Mouse (Mus musculus): ENCODE measurements at regions not wholly inside any gene's neighbourhood (a gene's known extent, or its start where the extent isn't known, plus 50 kb on each side); places are given as distances from the start of the nearest gene placed in this dataset.
"Not testable (repeated sequence)": the region's sequence is repeated elsewhere in the genome, so short reads cannot be mapped to it uniquely, and the experiment has no call there.

DNA sequence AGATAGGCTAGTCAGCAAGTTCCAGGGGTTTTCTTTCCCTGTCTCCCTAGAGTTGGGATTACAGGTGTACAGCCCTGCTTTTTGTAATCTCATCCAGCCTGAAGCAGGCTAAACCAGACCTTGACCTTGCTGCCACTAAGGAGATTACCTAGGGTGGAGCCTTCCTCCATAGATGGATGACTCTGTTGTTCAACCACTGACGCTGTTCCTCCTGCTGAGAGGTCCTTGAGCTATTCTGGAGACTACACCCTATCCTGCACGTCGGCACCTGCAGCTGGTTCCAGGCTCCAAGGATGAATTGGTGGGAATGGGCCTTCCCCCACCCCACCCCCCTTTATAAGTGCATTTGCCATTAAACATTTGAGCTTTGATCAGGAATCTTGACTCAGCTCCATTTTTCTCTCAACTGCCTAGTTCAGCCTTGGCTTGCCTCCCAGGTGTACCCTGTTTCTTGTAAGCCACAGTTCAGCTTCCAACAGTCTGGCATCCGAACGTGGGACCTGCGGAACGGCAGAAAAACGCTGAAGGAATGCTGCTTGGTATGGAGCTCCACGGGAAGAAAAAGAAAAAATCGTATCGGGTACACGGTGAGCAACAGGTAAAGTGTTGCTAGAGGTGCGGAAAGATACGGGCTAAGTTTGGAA lies 131.7 kb upstream of the Ube2e1 start:
- peak overlapping the region; percentile 10; the same call in 1 of the 2 replicates for H3K4me3 ChIP-seq
- WGBS, result 22% methylated on average over 14 of the region's 14 CpGs

DNA sequence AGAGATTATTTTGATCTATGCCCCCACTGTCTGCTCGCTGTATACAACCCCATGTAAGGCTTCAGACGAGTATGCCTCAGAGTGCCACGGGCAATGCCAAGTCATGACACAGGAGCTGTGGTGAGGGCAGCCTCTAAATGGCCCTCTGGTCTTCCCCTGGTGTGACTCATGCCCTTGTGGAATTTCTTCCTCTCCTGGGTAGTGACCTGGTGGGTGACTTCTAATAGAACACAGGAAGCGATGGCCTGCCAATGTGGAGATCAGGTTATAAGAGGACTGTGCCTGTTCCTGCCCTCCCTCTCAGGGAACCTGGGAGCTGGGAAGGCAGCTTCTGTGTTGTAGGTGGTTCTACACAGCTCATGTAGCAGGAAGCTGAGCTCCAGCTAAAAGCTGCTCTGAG lies 130.7 kb upstream of the Ube2e1 start:
- Histone ChIP-seq H3K4me3 (no peak overlapping the region), H3K4me2 (no peak overlapping the region), H3K4me1 (peaks cover 9% of the 10 kb centered on the region), H3K27me3 (peaks cover 3% of the 10 kb centered on the region; the same call in 1 of the 2 replicates), H3K9ac (no peak overlapping the region), H3K9me3 (no peaks in the 10 kb centered on the region), H3K36me3 (no peaks in the 10 kb centered on the region), H3K27ac (no peak overlapping the region)
- ATAC-seq (ENCODE audit: insufficient number of reproducible peaks, low FRiP score, low TSS enrichment, low read depth), result no peak
- WGBS, result 84% methylated on average over 4 of the region's 4 CpGs

More for the DNA sequence above, 131.7 kb upstream of the Ube2e1 start:
- H3K27me3 ChIP-seq, result peaks cover 3% of the 10 kb centered on the region; the same call in 1 of the 2 replicates
- no peaks in the 10 kb centered on the region for H3K9me3 ChIP-seq
- H3K9ac ChIP-seq, result no peak overlapping the region
- no peak overlapping the region for H3K27ac ChIP-seq
- ATAC-seq (ENCODE audit: insufficient number of reproducible peaks, low FRiP score, low TSS enrichment, low read depth), result no peak
- H3K36me3 ChIP-seq, result no peaks in the 10 kb centered on the region
- peak overlapping the region; percentile 31 for H3K4me2 ChIP-seq
- H3K4me1 ChIP-seq, result peaks cover 9% of the 10 kb centered on the region

DNA sequence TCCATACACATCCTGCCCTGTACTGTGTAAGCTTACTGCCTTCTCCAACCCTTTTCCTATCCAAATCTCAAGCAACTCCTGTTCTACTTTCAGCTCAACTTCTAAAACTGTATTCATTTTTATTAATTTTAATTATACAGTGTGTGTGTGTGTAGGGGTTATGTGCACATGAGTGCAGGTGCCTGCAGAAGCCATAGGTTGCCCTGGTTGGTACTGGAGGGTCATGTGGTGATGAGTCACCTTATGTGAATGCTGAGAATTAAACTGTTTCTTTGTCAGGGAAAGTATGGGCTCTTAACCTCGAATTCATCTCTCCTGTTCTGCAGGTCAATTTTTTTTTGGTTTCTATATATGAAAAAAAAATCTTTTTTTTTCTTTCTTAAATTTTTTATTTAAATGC lies 117.0 kb upstream of the Ube2e1 start:
- H3K9ac ChIP-seq, result no peak overlapping the region
- 81% methylated on average over 1 of the region's 1 CpGs for WGBS
- H3K27me3 ChIP-seq, result no peaks in the 10 kb centered on the region
- H3K4me1 ChIP-seq, result 0 out of 2 replicates have a peak, but pooled peaks cover 4% of the 10 kb centered on the region
- no peaks in the 10 kb centered on the region for H3K9me3 ChIP-seq
- H3K4me3 ChIP-seq, result no peak overlapping the region
- no peak for ATAC-seq (ENCODE audit: insufficient number of reproducible peaks, low FRiP score, low TSS enrichment, low read depth)
- no peaks in the 10 kb centered on the region for H3K36me3 ChIP-seq
- H3K4me2 ChIP-seq, result no peak overlapping the region
- H3K27ac ChIP-seq, result no peak overlapping the region

DNA sequence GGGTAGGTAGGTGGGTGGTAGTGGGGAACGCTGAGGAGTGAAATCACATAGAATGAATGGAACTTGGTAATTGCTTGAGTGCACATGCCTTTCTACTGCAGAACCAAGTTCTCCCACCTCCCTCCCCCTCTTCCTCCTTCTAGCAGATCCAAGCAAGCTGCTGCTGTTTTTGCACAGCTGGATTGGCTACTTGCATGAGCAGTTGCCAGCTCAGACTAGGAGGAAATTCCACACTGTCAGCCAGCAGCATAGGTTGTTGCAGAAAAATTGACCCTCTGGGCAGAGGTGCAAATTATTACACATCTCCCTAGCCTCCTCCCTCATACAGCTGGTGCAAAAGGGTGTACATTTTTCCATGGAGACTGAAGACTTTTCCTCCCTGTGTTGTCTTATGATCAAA lies 112.8 kb upstream of the Ube2e1 start:
- no peak overlapping the region for H3K4me2 ChIP-seq
- H3K27ac ChIP-seq, result no peak overlapping the region
- H3K9ac ChIP-seq, result no peak overlapping the region
- no peaks in the 10 kb centered on the region for H3K27me3 ChIP-seq
- 0 out of 2 replicates have a peak, but pooled peaks cover 4% of the 10 kb centered on the region for H3K4me1 ChIP-seq
- H3K4me3 ChIP-seq, result no peak overlapping the region
- H3K9me3 ChIP-seq, result no peaks in the 10 kb centered on the region
- no peaks in the 10 kb centered on the region for H3K36me3 ChIP-seq
- ATAC-seq (ENCODE audit: insufficient number of reproducible peaks, low FRiP score, low TSS enrichment, low read depth), result no peak
- WGBS, result 66% methylated on average over 1 of the region's 1 CpGs

DNA sequence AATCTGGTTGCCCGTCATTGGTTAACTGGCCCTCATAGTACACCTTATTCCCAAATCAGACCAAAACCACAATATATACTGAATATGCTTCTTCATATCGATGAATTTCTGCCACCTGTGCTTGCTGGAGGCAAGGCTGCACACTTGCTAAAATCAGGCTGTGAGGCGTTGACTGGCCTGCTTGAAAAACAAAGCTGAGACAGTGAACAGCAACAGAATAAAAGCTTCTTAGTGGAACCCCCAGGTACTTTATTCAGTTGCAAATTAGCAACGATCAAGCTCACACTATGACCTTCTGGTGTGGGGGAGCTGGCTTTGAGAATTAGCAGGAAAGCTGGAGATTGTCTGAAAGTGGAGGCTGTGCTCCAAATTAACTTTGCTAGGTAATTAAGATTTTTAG lies 97.3 kb upstream of the Ube2e1 start:
- H3K36me3 ChIP-seq; ATAC-seq (ENCODE audit: insufficient number of reproducible peaks, low FRiP score, low TSS enrichment, low read depth); H3K4me3 ChIP-seq; H3K9me3 ChIP-seq; H3K4me1 ChIP-seq; H3K9ac ChIP-seq; H3K27ac ChIP-seq; H3K4me2 ChIP-seq; H3K27me3 ChIP-seq: not testable (repeated sequence)
- 44% methylated on average over 4 of the region's 4 CpGs for WGBS

DNA sequence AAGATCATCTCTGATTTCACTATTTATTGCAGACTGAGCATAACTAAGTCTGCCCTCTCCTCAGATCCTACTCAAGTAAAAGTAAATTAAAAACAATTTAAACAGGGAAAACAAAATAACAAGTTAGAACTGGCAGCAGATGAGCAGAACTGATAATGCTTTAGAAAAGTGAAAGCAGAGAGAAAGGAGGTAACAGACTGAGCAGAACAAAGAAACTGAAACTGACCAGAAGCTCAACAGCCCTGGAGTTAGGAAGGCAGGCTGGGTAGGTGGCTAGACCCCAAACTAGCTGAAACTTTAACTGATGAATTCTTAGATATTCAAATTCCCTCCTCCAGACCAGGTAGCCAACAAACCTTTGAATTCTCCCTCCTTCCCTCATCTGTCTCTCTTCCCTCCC lies 94.2 kb upstream of the Ube2e1 start:
- no peak for ATAC-seq (ENCODE audit: insufficient number of reproducible peaks, low FRiP score, low TSS enrichment, low read depth)
- H3K4me3 ChIP-seq, result no peak overlapping the region
- H3K27me3 ChIP-seq, result no peaks in the 10 kb centered on the region
- H3K9ac ChIP-seq, result no peak overlapping the region
- no peak overlapping the region for H3K4me2 ChIP-seq
- H3K4me1 ChIP-seq, result no peaks in the 10 kb centered on the region
- H3K27ac ChIP-seq, result no peak overlapping the region
- H3K36me3 ChIP-seq, result no peaks in the 10 kb centered on the region
- no peaks in the 10 kb centered on the region for H3K9me3 ChIP-seq

DNA sequence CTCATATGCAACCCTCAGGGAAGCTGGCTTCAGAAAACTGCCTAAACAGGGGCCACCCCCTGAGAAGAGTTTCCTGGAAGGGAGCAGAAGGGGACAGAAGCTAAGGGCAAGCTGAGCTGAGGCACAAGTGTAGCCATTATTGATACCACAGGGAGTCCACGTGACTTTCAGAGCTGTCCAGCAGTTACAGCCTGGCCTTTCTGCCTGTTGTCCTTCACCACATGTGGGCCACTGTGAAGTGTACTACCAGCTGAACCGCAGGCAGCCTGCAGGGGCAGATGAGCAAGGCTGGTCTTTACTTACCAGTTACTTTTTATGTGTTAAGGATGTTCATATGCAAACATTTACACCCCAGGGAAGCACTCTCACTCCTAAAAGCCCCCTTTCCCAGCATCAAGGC lies 85.2 kb upstream of the Ube2e1 start:
- Histone ChIP-seq H3K9ac (no peak overlapping the region), H3K9me3 (no peaks in the 10 kb centered on the region), H3K4me3 (no peak overlapping the region), H3K27me3 (no peaks in the 10 kb centered on the region), H3K4me1 (no peaks in the 10 kb centered on the region), H3K36me3 (no peaks in the 10 kb centered on the region), H3K27ac (no peak overlapping the region), H3K4me2 (no peak overlapping the region)
- no peak for ATAC-seq (ENCODE audit: insufficient number of reproducible peaks, low FRiP score, low TSS enrichment, low read depth)
- WGBS, result 13% methylated on average over 2 of the region's 2 CpGs

DNA sequence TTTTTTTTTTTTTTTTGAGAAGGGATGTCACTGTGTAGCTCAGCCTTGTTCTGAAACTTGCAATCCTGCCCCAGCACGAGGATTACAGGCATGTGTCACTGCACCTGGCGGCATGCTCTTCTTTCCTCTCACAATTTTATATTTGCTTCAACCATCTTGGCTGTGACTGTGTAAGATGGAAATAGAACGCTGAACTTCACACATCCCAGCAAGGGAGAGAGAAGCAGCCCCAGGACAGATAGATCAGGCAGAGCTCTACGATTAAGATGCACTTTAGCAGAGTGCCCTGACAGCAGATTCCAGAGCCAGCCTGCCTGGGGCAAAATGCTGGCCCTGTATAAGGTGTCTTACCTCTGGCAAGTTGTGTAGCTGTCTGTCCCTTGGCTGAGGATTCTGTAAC lies 84.7 kb upstream of the Ube2e1 start:
- 61% methylated on average over 4 of the region's 4 CpGs for WGBS
- H3K36me3 ChIP-seq, result no peaks in the 10 kb centered on the region
- no peak for ATAC-seq (ENCODE audit: insufficient number of reproducible peaks, low FRiP score, low TSS enrichment, low read depth)

DNA sequence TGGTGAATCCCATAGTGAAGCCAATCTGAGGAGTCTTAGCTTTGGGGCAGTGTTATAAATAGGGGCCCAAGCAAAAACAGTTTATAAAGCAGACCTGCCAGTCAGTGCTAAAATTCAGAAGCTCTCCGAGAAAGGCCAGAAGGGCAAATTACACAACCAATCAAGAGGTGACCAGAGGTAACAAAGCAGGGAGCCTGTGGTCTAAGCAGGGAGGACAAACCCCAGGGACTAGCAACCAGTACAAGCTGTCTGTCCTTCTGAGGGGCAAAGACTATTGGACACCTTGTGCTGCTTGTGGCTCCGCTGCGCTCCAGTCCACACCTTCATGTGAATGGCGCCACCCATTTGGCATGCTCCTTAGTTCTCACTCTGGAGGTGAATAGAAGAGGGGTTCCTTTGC lies 67.3 kb upstream of the Ube2e1 start:
- whole genome bisulfite sequencing, result 86% methylated on average over 4 of the region's 4 CpGs
- ATAC-seq (ENCODE audit: insufficient number of reproducible peaks, low FRiP score, low TSS enrichment, low read depth), result no peak
- no peak overlapping the region for H3K4me3 ChIP-seq
- H3K36me3 ChIP-seq, result no peaks in the 10 kb centered on the region
- H3K27me3 ChIP-seq, result no peaks in the 10 kb centered on the region
- no peak overlapping the region for H3K4me2 ChIP-seq
- H3K4me1 ChIP-seq, result 0 out of 2 replicates have a peak, but pooled peaks cover 4% of the 10 kb centered on the region
- H3K9ac ChIP-seq, result no peak overlapping the region
- H3K9me3 ChIP-seq, result no peaks in the 10 kb centered on the region
- no peak overlapping the region for H3K27ac ChIP-seq

More for the DNA sequence above, 84.7 kb upstream of the Ube2e1 start:
- Histone ChIP-seq H3K9me3 (no peaks in the 10 kb centered on the region), H3K4me1 (no peaks in the 10 kb centered on the region), H3K9ac (no peak overlapping the region), H3K27me3 (no peaks in the 10 kb centered on the region), H3K4me3 (no peak overlapping the region), H3K4me2 (no peak overlapping the region), H3K27ac (no peak overlapping the region)

DNA sequence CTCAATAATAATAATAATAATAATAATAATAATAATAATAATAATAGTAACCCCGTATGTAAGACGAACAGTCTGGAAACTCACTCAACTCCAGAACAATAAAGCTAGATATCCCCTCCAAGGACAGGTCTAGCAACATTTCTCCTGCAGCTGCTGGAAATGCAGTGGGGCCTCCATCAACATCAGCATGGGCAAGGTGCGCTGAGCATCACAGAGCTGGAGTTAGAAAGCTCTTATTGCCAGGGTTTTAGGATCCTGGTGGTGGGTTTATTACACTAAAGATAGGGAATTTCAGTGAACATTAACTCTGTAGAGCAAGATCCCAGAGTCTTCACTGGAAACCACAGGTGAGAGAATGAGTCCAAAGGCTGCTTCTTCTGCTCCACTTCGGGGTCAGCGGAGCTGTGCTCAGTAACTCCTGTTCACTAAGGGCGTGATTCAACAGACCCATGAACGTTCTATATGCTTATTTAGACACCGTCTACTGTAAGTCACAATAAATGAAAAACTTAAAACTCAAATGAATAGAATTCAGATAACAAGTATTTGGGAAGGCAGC lies 64.6 kb upstream of the Ube2e1 start:
- no peak overlapping the region for H3K4me2 ChIP-seq
- H3K27me3 ChIP-seq, result no peaks in the 10 kb centered on the region
- H3K9me3 ChIP-seq, result no peaks in the 10 kb centered on the region
- H3K4me3 ChIP-seq, result no peak overlapping the region
- H3K4me1 ChIP-seq, result 0 out of 2 replicates have a peak, but pooled peaks cover 4% of the 10 kb centered on the region
- WGBS, result 92% methylated on average over 8 of the region's 8 CpGs
- ATAC-seq (ENCODE audit: insufficient number of reproducible peaks, low FRiP score, low TSS enrichment, low read depth), result no peak
- no peak overlapping the region for H3K9ac ChIP-seq
- no peaks in the 10 kb centered on the region for H3K36me3 ChIP-seq
- no peak overlapping the region for H3K27ac ChIP-seq

DNA sequence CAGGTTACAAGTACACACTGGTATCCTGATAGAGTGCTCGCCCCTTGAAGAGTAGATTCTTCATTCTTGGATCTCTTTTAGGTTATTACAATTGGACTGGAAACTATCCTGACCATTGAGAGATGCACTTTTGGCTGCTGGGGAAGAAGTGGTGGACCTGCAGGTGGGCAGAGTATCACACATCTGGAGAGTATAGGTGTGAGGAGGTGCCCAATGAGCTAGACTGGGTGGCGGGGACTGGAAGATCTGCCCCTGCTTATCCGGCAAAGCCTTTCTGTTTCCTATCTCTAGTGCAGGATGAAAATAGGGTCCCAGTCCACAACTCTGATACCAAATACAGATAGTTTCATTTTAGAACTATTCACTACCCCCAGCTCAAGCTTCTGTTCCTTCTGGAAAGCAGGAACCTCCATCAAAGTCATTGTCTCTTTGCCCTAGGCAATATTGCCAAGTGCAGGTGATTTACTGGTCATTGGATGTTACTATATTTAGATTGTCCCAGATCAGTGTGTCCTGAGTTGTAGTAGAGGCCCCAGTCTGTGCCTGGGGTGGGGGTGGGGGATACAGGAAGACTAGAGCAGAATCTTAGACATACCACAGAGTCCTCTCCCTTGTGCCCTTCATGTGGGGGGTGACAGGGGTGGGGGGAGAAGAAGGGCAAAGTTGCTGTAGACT lies 62.5 kb upstream of the Ube2e1 start:
- ATAC-seq (ENCODE audit: insufficient number of reproducible peaks, low FRiP score, low TSS enrichment, low read depth), result no peak
- H3K27me3 ChIP-seq, result no peaks in the 10 kb centered on the region
- H3K27ac ChIP-seq, result no peak overlapping the region
- no peak overlapping the region for H3K4me2 ChIP-seq
- no peaks in the 10 kb centered on the region for H3K36me3 ChIP-seq
- H3K9ac ChIP-seq, result no peak overlapping the region
- H3K4me3 ChIP-seq, result no peak overlapping the region
- 85% methylated on average over 3 of the region's 3 CpGs for WGBS
- H3K4me1 ChIP-seq, result 0 out of 2 replicates have a peak, but pooled peaks cover 4% of the 10 kb centered on the region
- no peaks in the 10 kb centered on the region for H3K9me3 ChIP-seq

DNA sequence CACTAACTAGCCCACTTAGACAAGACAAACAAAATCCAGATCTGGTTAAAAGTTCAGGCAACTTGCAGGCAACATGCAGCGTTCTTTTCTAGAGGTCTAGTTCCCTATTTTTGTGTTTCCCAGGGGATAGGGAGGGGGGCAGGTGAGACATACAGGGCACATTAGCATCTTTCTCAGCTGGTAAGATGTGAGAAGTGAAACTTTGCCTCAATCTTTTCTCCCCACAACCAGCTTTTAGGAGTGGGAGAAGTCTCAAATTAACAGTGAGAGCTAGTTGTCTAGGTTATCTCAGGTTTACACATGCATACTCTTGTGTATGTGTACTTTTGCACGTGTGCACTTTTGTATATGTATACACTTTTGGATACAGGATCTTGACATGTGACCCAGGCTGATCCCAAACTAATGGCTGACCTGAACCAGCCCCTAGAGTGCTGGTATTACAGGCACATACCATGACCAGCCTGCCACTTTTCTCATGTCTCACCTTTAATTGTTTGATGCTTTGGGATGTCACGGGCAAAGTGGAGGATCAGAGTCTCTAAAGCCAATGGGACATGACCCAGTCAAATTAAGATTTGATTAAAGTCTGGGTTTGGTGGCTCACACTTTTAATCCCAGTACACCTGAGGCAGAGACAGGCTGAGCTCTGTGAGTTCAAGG lies 60.3 kb upstream of the Ube2e1 start:
- Histone ChIP-seq H3K27ac (no peak overlapping the region), H3K4me1 (0 out of 2 replicates have a peak, but pooled peaks cover 4% of the 10 kb centered on the region), H3K27me3 (no peaks in the 10 kb centered on the region), H3K9ac (no peak overlapping the region), H3K4me2 (no peak overlapping the region), H3K9me3 (no peaks in the 10 kb centered on the region), H3K4me3 (no peak overlapping the region), H3K36me3 (no peaks in the 10 kb centered on the region)
- WGBS, result 83% methylated on average over 3 of the region's 3 CpGs
- no peak for ATAC-seq (ENCODE audit: insufficient number of reproducible peaks, low FRiP score, low TSS enrichment, low read depth)

Data from limb, embryonic 15.5 days (tissue).